Mouse (Mus musculus): Measurements from ENCODE around the gene Aqp3. TPM values are rescaled to one million over a fixed set of nuclear protein-coding genes. Genes with fewer than 3 reads are reported as not detected.

The Aqp3 gene
- polyA plus RNA-seq, 1 experiment from 2014 or later = 0.24 TPM

DNA sequence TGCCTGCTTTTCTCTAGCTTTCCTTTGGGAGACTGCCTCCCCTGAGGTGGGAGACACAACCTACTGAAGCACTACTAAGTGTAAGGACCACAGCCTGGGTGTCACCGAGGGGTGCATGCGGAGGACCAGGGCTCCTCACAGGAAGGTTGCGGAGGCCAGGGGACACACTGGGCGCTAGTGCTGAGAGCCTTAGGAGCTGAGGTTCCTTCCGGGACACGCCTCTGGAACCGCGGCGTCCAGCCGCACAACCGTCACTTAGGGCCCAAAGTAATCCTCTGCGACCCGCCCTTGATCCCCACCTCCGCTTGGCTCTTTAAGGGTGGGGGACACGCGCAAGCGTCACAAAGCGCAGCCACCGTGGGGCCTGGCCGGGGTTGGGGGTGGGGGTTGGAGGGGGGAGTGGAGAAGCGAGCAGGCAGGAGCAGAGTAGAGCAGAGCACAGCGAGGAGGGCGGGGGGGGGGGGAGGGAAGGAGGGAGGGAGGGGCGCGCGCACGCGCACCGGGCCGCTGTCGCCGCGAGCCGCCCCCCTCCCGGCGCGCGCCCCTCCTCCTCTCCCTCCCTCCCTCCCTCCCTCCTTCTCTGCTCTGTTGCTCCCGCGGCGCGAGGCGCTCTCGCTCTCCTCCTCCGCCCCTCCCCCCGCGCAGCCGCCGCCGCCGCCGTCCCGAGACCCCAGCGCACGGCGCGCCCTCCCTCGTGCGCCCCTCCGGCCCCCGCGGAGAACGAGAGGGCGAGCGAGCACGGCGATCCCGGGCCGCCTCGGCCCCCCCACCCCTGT lies 37.1 kb upstream of the Aqp3 start:
- 0 out of 2 replicates have a peak, but pooled peaks cover 12% of the 10 kb centered on the region for H3K36me3 ChIP-seq (ENCODE audit: insufficient read depth)
- no peaks in the 10 kb centered on the region for H3K4me1 ChIP-seq (ENCODE audit: insufficient read depth)
- H3K4me2 ChIP-seq = peak overlapping the region; percentile 75
- peak overlapping the region; percentile 99 for H3K27ac ChIP-seq (ENCODE audit: low read depth)
- ATAC-seq (ENCODE audit: insufficient read depth) = peak; percentile 95
- H3K9ac ChIP-seq = peak overlapping the region; percentile 100
- DNase-seq = peak; percentile 86
- WGBS = 0% methylated on average over 29 of the region's 70 CpGs
- no peaks in the 10 kb centered on the region for H3K27me3 ChIP-seq (ENCODE audit: insufficient read depth, low read length)
- no peak for TF ChIP-seq CTCF (IDR thresholded peaks at IDR 0.05; ENCODE audit: low read depth)
- H3K4me3 ChIP-seq (ENCODE audit: low read depth, low read length) = peak overlapping the region; percentile 94
- no peaks in the 10 kb centered on the region for H3K9me3 ChIP-seq (ENCODE audit: low read depth, low read length)

GRCm38 (mm10) chr4:41133529-41134291 lies 35.7 kb upstream of the Aqp3 start:
- no peaks in the 10 kb centered on the region for H3K9me3 ChIP-seq (ENCODE audit: low read depth, low read length)
- peak overlapping the region; percentile 8; the same call in 1 of the 2 replicates for H3K27ac ChIP-seq (ENCODE audit: low read depth)
- no peak for ATAC-seq (ENCODE audit: insufficient read depth)
- H3K36me3 ChIP-seq (ENCODE audit: insufficient read depth) = 0 out of 2 replicates have a peak, but pooled peaks cover 3% of the 10 kb centered on the region
- H3K4me3 ChIP-seq (ENCODE audit: low read depth, low read length) = no peak overlapping the region
- no peak overlapping the region for H3K9ac ChIP-seq
- no peak for DNase-seq
- no peaks in the 10 kb centered on the region for H3K27me3 ChIP-seq (ENCODE audit: insufficient read depth, low read length)
- H3K4me1 ChIP-seq (ENCODE audit: insufficient read depth) = no peaks in the 10 kb centered on the region
- TF ChIP-seq CTCF (IDR thresholded peaks at IDR 0.05; ENCODE audit: low read depth) = no peak
- H3K4me2 ChIP-seq = no peak overlapping the region
- WGBS = 72% methylated on average over 6 of the region's 6 CpGs

DNA sequence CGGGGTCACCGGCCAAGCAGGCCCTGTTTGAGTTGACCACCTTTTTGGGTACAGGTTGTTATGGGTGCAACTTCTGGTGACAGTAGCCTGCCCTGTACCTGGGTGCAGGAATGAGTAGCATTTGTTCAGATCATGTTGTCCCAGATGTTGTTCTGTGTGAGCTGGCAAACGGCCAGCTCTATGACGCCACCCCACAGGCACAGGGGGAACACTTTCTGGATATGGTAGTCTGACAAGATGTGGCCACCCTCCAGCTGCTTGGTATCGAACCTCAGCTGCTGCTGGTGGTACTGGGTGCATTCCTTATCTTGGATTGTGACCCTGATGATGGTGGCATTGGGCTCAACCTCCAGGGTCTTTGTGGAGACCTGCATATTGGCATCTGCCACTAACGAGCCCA lies 34.5 kb upstream of the Aqp3 start:
- no peak overlapping the region for H3K4me2 ChIP-seq
- WGBS = 69% methylated on average over 6 of the region's 6 CpGs
- DNase-seq (no peak), ATAC-seq (ENCODE audit: insufficient read depth) (no peak)
- no peak overlapping the region for H3K4me3 ChIP-seq (ENCODE audit: low read depth, low read length)
- H3K9ac ChIP-seq = no peak overlapping the region
- no peaks in the 10 kb centered on the region for H3K9me3 ChIP-seq (ENCODE audit: low read depth, low read length)
- H3K36me3 ChIP-seq (ENCODE audit: insufficient read depth) = no peaks in the 10 kb centered on the region
- TF ChIP-seq CTCF (IDR thresholded peaks at IDR 0.05; ENCODE audit: low read depth) = no peak
- no peak overlapping the region for H3K27ac ChIP-seq (ENCODE audit: low read depth)
- H3K4me1 ChIP-seq (ENCODE audit: insufficient read depth) = no peaks in the 10 kb centered on the region
- H3K27me3 ChIP-seq (ENCODE audit: insufficient read depth, low read length) = no peaks in the 10 kb centered on the region

DNA sequence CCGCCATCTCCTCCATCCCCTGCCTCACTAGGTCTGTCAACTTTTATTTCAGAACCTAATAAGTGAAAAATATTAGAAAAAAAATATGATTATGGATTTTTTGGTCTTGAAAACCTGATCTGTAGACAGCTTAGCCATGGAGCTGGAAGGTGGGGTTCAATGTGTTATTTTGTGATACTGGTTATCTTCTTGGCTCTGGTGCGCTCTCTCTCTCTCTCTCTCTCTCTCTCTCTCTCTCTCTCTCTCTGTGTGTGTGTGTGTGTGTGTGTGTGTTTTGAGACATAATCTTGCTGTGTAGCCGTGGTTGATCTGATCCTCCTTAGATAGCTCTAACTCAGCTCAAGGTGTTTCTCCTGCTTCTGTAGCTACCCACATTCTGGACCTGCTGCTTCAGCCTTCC lies 31.9 kb upstream of the Aqp3 start:
- ATAC-seq (ENCODE audit: insufficient read depth) (no peak), DNase-seq (no peak)
- Histone ChIP-seq H3K9ac (no peak overlapping the region), H3K4me3 (ENCODE audit: low read depth, low read length) (no peak overlapping the region), H3K27me3 (ENCODE audit: insufficient read depth, low read length) (no peaks in the 10 kb centered on the region), H3K4me1 (ENCODE audit: insufficient read depth) (no peaks in the 10 kb centered on the region), H3K27ac (ENCODE audit: low read depth) (no peak overlapping the region), H3K4me2 (no peak overlapping the region), H3K9me3 (ENCODE audit: low read depth, low read length) (no peaks in the 10 kb centered on the region), H3K36me3 (ENCODE audit: insufficient read depth) (no peaks in the 10 kb centered on the region)
- no peak for TF ChIP-seq CTCF (IDR thresholded peaks at IDR 0.05; ENCODE audit: low read depth)
- WGBS = 77% methylated on average over 3 of the region's 3 CpGs

DNA sequence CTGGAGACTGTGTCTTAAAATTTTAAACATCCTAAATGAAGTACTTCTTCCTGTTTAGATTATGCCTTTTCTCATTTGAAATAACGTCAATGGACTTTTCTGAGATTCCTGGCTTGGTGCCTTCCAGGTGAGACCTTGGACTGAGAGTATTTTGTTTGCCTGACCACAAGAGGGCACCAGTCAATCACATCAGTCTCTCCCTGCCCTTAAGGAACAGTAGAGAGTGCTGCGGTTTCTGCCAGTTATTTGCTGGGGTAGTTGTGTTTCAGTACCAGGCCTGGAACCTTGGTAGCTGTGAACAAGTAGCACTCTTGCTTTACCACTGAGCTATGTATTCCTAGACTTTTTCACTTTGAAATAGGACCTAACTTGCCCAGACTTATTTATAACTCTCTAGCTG lies 31.4 kb upstream of the Aqp3 start:
- no peaks in the 10 kb centered on the region for H3K27me3 ChIP-seq (ENCODE audit: insufficient read depth, low read length)
- 8% methylated on average over 2 of the region's 2 CpGs for WGBS
- DNase-seq (peak; percentile 73), ATAC-seq (ENCODE audit: insufficient read depth) (peak; percentile 73)
- H3K4me3 ChIP-seq (ENCODE audit: low read depth, low read length) = no peak overlapping the region
- TF ChIP-seq CTCF (IDR thresholded peaks at IDR 0.05; ENCODE audit: low read depth) = peak; percentile 81
- no peak overlapping the region for H3K27ac ChIP-seq (ENCODE audit: low read depth)
- no peaks in the 10 kb centered on the region for H3K36me3 ChIP-seq (ENCODE audit: insufficient read depth)
- H3K4me2 ChIP-seq = no peak overlapping the region
- H3K9ac ChIP-seq = no peak overlapping the region
- H3K9me3 ChIP-seq (ENCODE audit: low read depth, low read length) = no peaks in the 10 kb centered on the region
- no peaks in the 10 kb centered on the region for H3K4me1 ChIP-seq (ENCODE audit: insufficient read depth)

DNA sequence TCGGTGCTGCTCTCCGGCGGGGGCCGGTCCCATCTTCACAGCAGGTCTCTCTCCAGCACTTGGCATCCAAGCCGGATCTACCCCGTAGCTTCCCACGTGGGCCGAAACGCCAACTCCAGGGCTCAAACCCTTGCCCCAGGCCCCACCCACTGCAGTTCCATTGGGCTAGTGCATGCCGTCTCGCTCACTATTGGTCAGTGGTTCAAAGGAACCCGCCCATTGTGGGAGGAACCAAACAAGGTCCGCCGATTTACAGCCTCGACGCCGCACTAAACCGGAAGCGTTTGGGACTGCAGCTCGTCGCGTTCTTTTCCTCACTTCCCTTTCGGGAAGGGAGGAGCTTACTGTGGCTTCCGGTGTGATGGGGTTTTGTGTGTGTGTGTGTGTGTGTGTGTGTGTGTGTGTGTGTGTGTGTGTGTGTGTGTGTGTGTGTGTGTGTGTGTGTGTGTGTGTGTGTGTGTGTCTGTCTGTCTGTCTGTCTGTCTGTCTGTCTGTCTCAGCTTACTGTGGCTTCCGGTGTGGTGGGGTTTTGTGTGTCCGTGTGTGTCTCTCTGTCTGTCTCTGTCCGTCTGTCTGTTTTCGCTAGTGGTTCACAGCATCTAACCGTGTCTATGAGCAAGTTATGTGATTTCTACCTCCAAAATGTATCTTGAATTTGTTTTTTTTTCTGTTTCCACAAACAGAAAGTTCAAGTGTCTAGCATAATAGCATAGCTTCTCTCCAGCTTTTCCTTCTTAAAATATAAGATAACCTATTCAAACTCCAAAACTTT lies 26.4 kb upstream of the Aqp3 start, which contains the start of gene Nol6:
Gene Nol6, minus strand, starts transcription at position 276 of the 772 bp plus-strand sequence.
- no peaks in the 10 kb centered on the region for H3K9me3 ChIP-seq (ENCODE audit: low read depth, low read length)
- WGBS = 1% methylated on average over 29 of the region's 29 CpGs

More for the DNA sequence above, 26.4 kb upstream of the Aqp3 start, which contains the start of gene Nol6:
- DNase-seq = peak; percentile 100
- ATAC-seq (ENCODE audit: insufficient read depth) = peak; percentile 100
- Histone ChIP-seq H3K27me3 (ENCODE audit: insufficient read depth, low read length) (no peaks in the 10 kb centered on the region), H3K36me3 (ENCODE audit: insufficient read depth) (peaks cover 30% of the 10 kb centered on the region), H3K4me3 (ENCODE audit: low read depth, low read length) (peak within 1 kb of the TSS; percentile 68), H3K9ac (peak within 1 kb of the TSS; percentile 68), H3K4me2 (peak within 1 kb of the TSS; percentile 87), H3K27ac (ENCODE audit: low read depth) (no peak within 1 kb of the TSS), H3K4me1 (ENCODE audit: insufficient read depth) (peaks cover 5% of the 10 kb centered on the region; the same call in 1 of the 2 replicates)
- no peak for TF ChIP-seq CTCF (IDR thresholded peaks at IDR 0.05; ENCODE audit: low read depth)

Measured in lung, embryonic 14.5 days (tissue).